Mouse (Mus musculus) adrenal gland, postnatal 14 days (tissue): Measurements from ENCODE around the gene Hip1r. TPM values are rescaled to one million over a fixed set of nuclear protein-coding genes. Genes with fewer than 3 reads are reported as not detected.

Experiments used
- DNase-seq: peaks from one replicate; pipeline ENCODE4 v3.0.0; 2021; ENCODE audit warnings: mixed read lengths
- long read RNA-seq, 2 experiments: library from polyadenylated mRNA; stranded (forward); transcript quantifications; one replicate each; pipeline ENCODE4 v2.0.0; 2021
- total RNA-seq: library from RNA; stranded (reverse); gene quantifications from 2 replicates; pipeline ENCODE4 v1.2.3, GENCODE M21; 2021

Gene Hip1r
- 18.0 and 26.6 TPM in 2 replicates for total RNA-seq
- long read RNA-seq, experiment 1, full-length matches to known transcripts: 9 of 16 reads
- long read RNA-seq, experiment 1, partial matches to known transcripts: 4 of 16 reads
- long read RNA-seq, experiment 1, other reads (novel, unspliced or antisense): 3 of 16 reads
- long read RNA-seq, experiment 2, full-length matches to known transcripts: 12 of 21 reads
- long read RNA-seq, experiment 2, partial matches to known transcripts: 6 of 21 reads
- long read RNA-seq, experiment 2, other reads (novel, unspliced or antisense): 3 of 21 reads

DNA sequence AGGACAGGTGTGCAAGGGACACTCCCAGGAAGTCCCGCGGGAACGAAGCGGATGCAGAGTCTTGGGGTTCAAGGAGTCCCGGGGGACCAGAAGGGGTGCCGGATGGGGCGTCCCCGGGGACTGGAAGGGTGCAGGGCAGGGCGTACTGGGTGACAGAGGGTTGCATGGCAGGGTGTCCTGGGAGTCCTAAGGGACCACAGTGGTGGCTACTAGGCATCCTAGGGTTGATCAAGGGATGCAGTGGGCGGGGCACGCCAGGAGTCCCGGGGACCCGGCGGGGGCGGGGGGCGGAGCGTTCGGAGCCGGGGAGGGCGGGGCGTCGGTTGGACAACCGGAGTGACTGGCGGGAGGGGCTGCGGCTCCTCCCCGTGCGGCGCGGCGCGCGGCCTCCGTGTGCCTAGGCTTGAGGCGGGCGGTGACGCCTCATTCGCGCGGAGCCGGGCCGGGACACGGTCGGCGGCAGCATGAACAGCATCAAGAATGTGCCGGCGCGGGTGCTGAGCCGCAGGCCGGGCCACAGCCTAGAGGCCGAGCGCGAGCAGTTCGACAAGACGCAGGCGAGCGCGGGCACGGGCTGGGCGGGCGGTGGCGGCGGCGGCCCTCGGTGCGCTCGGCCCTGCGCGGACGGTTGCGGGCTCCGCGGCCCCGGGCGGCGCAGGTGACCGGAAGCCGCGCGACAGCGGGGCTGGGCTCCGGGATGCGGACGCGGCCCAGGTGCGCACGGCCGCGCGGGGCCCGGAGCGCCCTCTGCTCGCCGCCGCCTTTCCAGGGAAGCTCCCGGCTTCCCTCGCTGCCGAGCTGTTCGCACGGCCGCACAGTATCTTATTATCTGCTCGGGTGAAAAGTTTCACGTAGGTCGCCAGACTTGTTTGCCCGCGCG lies at the start of gene Hip1r:
Gene Hip1r, plus strand, starts transcription at position 330 of the 880 bp plus-strand sequence.
- peak; percentile 89 for DNase-seq

DNA sequence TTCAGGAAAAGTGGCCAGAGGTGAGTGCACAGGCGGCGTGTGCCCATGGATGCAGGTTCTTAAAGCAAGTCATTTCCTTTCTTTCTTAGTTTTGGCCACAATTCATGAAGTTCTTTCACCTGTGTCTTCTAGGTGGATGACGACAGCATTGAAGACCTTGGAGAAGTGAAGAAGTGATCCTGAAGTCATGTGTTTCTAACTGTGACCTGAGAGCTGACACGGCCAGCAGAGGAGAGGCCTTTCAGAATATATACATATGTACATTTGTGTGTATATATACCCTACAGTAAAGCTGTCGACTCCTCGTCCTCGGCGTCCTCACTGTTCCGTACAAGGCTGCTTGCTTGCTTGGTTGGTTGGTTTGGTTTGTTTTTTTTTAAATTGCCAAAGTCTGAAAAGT lies 46.3 kb upstream of the Hip1r start, which contains the start of gene Gm43518:
Gene Gm43518, plus strand, starts transcription at position 301 of the 400 bp plus-strand sequence.
- DNase-seq: no peak

DNA sequence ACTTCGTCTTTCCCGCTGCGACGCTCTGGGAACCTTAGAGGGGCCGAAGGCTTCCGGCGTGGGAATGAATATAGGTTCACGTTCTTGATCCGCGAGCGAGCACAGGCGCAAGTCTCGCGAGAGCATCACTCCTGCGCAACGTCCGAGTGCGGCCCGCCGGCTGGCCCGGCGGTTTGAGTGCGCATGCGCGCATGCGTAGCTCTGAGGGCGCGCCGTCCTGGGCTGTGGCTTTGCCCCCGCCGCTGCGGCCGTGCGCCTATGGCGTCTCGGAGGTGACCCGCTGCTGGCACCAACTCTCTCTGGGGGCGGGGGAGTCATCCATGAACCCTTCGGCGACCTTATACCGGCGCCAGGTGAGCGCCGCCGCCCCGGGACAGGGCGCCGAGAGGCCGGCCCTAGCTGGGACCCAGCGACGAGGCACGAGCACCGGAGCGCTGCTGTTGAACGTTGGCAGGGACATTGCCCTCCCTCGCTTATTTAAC lies 42.9 kb upstream of the Hip1r start, which contains the start of gene Ccdc62:
Gene Ccdc62, plus strand, starts transcription at position 172 of the 482 bp plus-strand sequence.
- peak; percentile 97 for DNase-seq

DNA sequence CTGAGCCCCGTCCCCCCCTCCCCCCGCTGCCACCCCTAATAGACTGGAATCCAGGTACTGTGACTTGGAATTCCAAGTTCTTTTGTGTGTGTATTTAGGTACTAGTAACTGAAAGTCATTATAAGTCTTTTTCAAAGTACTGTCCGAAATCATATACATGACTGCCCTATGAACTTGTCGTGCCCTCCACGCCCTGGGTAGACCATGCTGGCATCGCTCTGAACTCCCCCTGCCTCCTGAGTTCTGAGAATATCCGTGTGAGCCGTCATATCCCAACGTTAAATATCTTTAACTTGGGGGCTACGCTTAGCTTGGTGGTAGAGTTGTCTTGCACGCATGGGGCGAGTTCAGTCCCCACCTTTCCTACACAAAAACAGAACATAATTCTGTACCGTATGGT lies 42.3 kb upstream of the Hip1r start:
- DNase-seq: no peak

DNA sequence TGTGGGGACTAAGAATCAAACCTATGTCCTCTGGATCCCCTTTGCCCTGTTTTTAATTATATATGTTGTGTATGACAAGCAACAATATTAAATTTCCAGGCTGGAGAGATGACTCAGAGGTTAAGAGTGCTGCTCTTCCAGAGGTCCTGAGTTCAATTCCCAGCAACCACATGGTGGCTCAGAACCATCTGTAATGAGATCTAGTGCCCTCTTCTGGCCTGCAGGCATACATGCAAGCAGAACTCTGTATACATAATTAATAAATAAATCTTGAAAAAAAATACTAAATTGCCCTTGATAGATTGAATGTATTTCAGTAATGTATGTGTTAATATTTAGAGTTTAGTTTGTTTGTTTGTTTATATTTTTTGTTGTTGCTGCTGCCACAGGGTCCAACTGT lies 40.5 kb upstream of the Hip1r start:
- no peak for DNase-seq

DNA sequence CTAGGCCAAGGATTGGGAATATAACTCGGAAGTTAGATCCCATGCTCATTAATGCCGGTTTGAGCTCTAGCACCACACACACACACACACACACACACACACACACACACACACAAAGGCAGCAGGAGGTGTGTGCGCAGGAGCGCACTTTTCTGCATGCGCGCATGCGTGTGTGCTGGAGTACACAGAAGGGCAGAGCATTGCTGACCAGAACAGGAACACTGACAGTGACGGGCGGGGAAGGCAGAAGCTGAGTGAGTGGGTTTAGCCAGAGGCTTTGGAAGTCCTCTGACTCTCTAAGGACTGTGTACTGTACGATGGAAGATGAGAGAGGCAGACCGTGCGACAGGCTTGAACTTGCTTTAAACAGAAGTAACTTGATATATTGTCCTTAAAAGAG lies 39.9 kb upstream of the Hip1r start:
- no peak for DNase-seq

DNA sequence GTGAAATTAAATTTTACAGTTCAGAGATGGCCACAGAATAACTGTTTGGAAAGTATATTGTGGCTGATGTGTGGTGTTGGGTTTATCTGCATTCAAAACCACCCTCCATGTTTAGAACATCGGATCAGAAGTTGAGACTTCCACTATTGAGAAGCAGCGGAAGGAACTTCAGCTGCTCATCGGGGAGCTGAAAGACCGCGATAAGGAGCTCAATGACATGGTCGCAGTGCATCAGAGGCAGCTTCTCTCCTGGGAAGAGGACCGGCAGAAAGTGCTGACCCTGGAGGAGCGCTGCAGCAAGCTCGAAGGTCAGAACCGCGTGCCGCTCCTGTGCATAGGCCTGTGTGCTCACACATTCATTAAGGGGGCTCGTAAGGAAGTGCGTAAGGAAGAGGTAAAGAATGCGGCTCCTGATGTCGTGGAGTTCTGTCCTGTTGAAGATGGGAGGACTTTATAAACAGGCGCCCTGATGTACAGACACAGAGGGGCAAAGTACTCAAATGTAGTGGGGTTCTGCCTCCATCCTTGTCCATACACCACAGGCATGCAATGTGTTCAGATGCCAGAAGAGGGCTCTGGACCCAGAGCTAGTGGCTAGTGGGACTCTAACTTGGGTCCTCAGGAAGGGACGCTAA lies 39.4 kb upstream of the Hip1r start:
- peak; percentile 38 for DNase-seq

DNA sequence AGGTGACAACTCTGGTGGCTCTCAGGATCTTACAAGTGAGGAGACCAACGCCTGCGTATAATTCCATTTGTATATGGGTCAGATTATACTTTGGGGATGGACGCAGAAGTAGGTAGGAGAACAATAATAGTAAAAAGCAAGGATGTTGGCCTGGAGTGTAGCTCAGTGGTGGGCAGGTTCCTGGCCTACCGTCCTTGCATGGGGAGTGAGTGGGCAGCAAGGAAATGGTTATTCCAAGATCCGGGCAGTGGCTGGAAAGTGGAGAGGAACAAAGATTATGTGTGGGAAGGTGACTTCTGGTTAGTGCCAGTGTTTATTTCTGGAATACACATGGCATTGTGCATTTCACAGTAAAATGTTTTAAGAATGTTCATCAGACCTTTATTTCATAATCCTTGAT lies 37.5 kb upstream of the Hip1r start:
- no peak for DNase-seq

DNA sequence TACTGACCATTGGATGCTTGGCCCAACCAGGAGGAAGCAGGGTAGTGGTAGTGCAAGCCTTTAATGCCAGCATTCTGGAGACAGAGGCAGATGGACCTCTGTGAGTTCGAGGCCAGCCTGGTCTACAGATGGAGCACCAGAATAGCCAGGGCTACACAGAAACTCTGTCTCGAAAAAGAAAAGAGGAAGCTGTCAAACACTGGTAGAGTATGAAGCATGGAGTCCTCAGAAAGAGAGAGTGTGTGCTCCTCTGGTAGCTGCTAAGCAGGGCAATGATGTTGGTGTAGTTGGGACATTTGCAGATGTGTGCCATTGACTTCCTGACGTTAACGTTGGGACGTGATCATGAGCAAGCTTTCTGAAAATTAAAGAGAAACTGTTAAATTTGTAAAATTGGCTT lies 34.9 kb upstream of the Hip1r start:
- DNase-seq: no peak

DNA sequence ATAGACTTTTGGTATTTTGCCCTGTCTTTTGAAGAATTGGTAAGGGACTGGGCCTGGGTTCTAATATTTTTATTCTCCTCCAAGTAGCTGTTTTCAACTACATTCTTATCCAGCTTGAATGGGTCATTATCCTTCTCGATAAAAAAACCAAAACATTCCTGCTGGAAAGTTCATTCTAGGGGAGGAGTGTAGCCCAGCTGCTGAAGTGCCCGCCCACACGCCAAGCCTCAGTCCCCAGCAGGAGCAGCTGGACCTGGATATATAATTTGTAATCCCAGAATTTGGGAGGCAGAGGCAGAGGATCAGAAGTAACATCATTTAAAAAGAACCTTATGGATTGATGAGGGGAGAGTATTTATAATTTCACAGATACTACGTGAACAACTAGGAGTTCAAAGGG lies 26.9 kb upstream of the Hip1r start:
- DNase-seq: no peak

DNA sequence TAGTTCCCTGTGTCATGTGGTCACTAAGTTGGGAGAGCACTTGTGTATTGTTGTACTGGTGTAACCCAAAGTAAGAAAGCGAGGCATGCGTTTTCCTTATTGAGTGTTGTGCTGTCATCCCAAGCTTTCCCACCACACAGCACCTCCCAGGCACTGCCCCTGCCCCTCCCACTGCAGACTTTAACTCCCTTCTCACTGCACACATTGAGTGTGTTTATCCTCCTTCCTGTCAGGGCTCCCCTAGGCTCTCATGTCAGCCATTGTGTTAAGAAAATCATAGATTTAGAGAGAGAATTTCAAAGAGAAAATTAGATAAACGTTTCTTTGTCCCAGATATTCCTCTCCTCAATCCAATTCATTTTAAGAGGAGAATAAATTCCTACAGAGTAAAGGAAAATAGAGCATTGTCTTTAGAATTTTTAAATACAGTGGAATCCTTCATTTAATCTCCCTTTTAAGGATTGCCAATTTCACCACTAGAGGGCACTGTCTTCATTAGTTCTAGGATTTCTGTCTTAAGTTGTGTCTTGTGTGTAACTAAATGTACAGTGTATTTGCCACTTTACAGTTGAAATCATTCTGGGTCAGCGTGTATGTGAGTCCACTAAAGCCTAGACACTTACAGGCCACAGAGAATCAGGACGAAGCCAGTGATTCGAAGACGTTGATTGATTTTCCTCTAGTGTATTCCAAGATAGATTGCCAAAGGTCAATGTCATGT lies 26.2 kb upstream of the Hip1r start:
- DNase-seq: peak; percentile 11

DNA sequence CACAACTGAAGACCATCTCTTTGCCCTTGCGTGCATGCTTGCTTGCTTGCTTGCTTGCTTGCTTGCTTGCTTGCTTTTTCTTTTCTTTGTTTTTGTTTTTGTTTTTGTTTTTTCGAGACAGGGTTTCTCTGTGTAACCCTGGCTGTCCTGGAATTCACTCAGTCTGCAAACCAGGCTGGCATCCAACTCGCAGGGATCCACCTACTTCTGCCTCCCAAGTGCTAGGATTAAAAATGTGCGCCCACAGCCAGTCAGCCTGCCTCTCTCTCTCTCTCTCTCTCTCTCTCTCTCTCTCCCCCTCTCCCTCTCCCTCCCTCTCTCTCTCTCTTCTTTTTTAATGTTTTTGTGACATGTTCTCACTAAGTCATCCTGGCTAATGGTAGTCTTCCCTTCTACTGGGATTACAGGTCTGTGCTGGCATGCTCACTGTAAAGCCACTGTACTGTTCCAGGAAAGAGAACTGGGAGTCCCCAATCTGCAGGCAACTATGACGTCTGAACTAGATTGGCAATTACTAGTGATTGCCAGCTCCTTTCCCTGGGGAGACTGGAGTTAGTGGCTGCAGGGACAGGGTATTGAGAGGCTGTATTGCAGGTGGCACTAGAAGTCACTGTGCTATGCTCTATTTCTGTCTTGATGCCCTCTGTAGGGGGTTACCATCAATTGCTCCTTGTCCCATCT lies 20.9 kb upstream of the Hip1r start:
- DNase-seq: peak; percentile 50

DNA sequence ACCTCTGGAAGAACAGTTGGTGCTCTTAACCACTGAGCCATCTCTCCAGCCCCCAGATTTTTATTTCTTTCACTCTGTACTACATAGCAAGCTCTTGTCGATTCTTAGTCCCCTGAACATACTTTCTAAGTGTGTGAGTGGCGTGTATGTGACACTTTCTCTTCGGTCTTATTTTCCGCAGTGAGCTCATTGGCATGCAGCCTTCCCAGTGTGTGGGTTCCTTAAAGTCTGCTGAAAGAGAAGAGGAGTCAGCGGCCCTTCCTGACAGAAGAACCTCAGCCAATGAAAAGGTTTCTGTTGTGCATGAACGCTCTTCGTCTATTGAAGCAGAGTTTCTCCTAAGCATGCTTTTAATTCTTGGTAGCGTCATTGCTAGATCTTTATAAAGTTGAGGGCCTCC lies 16.2 kb upstream of the Hip1r start:
- DNase-seq: no peak

DNA sequence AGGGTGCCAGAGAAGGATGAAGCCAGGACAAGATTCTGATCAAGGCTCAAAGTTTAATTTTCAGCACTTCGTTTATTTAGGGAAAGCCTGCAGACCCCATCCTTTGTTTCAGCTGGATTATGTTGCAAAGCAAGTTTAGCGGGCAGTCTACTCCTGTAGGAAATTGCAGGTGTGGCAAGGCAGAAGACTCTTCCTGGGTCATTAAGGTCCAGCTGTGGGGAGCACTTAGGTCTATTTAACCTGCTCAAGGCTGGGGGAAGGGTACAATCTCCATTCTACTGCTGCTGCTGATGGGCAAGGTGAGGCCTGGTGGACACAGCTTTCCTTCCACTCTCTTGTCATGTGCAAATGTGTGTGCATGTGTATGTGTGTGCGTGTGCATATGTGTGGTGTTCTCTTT lies 14.4 kb upstream of the Hip1r start:
- no peak for DNase-seq

DNA sequence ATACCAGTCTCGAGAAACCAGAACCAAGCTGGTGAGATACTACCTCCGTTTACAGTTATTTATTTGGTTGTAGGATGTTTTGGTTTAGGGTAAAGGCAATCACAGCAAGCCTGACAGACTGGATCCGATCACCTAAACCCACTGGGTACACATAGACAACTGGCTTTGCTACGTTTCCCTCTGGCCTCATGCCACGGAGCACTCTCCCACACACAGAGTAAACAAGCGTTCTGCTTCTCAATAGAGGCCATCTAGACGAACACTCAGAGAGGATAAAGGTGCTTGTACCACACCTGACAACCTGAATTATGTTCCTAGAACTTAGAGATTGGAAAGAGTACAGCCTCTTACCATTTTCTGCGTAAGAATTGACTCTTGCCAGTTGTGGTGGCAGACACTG lies 13.3 kb upstream of the Hip1r start:
- DNase-seq: no peak

DNA sequence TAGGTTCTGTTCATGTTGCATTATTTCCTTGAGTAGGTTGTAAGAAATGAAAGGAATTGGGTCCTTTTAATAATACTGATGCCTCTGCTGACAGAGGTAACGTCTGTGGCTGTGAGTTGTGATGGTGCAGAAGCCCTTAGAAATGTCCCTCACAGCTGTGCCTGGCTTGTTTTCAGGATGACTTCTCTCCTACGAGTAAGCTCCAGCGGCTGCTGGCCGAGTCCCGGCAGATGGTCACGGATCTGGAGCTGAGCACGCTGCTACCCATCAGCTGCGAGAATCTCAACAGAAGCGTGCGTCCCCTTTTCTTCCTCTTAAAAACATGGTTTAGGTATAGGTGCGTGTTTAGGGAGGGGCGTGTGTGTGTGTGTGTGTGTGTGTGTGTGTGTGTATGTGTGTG lies 12.4 kb upstream of the Hip1r start:
- no peak for DNase-seq

DNA sequence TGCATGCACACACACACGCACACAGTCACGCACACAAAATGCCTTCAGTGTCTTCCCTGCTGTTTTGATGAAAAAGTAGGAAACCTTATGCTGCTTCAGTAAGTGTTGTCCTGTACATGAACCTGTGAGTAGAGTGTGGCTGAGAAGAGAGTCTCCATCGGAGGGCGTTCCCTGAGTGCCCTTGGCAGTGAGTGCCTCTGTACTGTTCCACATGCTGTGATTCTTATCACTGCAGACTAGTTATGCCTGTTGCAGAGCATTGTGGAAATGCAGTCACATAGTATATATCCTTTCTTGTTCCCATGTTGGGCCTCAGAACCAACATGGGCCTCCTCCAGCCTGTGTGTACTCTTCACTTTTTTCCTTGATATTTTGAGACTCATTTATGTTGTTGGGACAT lies 9.2 kb upstream of the Hip1r start:
- no peak for DNase-seq

DNA sequence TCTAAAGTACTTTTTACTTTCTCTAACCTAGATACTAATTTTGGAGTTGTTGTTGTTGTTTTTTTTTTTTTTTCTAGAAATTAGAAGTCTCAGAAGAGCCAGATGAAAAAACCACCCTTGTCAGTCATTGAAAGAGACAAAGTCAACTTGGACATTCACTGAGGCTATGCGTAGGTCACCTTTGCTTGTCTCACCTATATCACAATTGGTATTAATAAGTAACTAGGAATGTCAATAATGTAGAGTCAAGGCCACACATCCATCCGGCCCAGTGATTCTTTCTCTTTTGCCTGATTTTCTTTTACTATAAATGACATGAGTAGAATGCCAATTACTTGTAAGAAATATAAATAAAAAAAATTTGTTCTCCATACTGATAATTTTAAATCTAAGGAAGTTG lies 6.7 kb upstream of the Hip1r start:
- no peak for DNase-seq

DNA sequence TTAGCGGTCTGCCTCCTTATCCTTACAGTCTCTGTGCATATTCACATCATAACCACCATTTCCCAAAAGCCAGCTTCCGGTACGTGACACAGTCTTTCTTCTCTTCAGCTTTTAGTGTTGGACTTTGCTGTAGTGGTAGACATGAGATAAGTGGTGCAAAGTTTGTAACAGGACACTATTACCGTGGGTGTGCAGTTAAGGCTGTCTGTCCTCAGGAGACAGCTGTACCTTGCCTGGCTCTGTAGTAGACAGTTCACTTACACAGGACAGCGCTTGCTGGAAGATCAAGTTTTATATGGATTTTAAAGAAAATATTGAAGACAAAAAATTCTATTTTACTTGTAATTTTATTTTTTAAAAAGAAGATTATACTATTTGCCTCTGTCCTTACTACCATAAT lies 5.0 kb upstream of the Hip1r start:
- DNase-seq: no peak

DNA sequence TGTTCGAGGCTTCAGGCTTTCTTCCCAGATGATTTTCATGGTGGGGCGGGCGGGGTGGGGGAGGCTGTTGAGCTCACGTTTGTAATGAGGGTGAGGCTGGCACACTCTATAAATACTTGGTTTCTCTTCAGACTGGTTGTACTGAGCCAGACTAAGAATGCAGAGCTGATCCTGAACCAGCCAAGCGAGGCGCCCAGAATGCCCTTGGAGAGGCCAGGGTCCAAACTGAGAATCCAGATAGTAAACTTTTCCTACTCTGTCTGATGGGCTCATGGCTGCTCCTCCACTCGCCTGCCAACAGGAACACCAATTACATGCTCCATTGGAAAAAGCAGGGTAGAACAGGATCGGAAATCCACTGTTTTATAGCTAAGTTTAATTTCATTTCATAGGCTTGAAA lies 4.2 kb upstream of the Hip1r start:
- no peak for DNase-seq

DNA sequence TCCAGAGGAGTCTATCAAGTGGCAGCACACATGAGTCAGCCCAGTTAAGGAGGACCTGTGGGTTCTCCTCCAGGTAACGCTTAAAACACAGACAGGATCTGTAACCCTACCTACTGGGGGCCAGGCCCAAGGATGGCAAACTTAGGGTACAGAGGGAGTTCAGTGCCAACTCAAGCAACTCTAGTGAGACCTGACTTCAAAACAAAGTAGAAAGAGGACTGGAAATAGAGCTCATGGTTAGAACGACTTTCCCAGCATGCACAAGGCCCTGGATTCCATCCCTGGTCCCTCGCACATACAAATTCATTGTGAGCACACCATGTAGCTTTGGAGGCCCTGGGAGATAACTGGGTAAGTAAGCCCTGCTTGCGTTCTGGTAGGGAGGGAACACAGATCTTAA lies 2.9 kb upstream of the Hip1r start:
- DNase-seq: no peak

DNA sequence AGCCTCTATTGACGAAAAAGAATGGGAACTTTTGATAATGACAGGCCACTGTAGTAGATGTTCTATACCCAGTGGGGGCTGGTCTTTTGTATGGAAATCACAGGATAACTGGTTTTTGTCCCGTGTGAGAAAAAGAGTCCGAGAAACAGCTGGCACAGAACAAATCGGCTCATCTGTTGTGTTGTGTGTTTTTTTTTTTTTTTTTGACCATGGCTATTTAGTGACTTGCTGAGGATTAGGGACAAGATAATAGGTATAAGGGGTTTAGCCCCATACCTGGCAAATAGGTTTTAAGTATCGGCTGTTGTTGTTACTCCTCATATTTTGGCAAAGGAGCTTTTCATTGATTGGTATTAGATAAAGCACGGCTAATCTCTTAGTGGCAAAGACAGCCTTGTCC lies 975 bp upstream of the Hip1r start:
- no peak for DNase-seq
